Comparison of ENCODE assay signal across 8 mouse cellular contexts in genomic region chr10:121476968-121477337, GRCm38 (mm10). TPM values are rescaled to one million over a fixed set of nuclear protein-coding genes. Genes with fewer than 3 reads are reported as not detected.
DNase-seq lines count a peak whose midpoint lies in the region; ATAC-seq and TF ChIP-seq lines count a peak whose summit lies in the region.

No protein-coding gene starts in this region.

- H3K4me1 ChIP-seq in kidney, postnatal 0 days (replicated peaks; ENCODE audit: insufficient read depth, low read length) = peaks cover 18% of the 10 kb centered on the region; the same call in 1 of the 2 replicates
- H3K4me1 ChIP-seq in embryonic facial prominence, embryonic 10.5 days = peaks cover 57% of the 10 kb centered on the region
- H3K4me1 ChIP-seq in hindbrain, postnatal 0 days (ENCODE audit: insufficient read depth, low read length) = peaks cover under 1% of the 10 kb centered on the region
- no peaks in the 10 kb centered on the region; the same call in 1 of the 2 replicates for H3K4me1 ChIP-seq in midbrain, postnatal 0 days (ENCODE audit: insufficient read depth, low read length)

- no peaks in the 10 kb centered on the region for H3K36me3 ChIP-seq in kidney, postnatal 0 days (ENCODE audit: insufficient read depth, low read length)
- no peaks in the 10 kb centered on the region for H3K36me3 ChIP-seq in embryonic facial prominence, embryonic 10.5 days (replicated peaks)
- no peaks in the 10 kb centered on the region for H3K36me3 ChIP-seq in hindbrain, postnatal 0 days (ENCODE audit: insufficient read depth, low read length)
- H3K36me3 ChIP-seq in midbrain, postnatal 0 days (ENCODE audit: insufficient read depth, low read length) = no peaks in the 10 kb centered on the region

- H3K4me2 ChIP-seq in kidney, postnatal 0 days (ENCODE audit: low read length) = peak overlapping the region; percentile 80
- peak overlapping the region; percentile 91 for H3K4me2 ChIP-seq in hindbrain, postnatal 0 days (ENCODE audit: low read depth, low read length)
- H3K4me2 ChIP-seq in midbrain, postnatal 0 days (ENCODE audit: low read depth, low read length, poor library complexity, severe bottlenecking) = peak overlapping the region; percentile 93; the same call in 1 of the 2 replicates

- 21% methylated on average over 8 of the region's 8 CpGs for WGBS in kidney, postnatal 0 days
- WGBS in embryonic facial prominence, embryonic 10.5 days = 11% methylated on average over 8 of the region's 8 CpGs
- 10% methylated on average over 8 of the region's 8 CpGs for WGBS in hindbrain, postnatal 0 days
- WGBS in midbrain, postnatal 0 days = 10% methylated on average over 8 of the region's 8 CpGs

- TF ChIP-seq CTCF in kidney, postnatal 0 days (IDR thresholded peaks at IDR 0.05; ENCODE audit: low read depth) = no peak
- TF ChIP-seq CTCF in hindbrain, postnatal 0 days (IDR thresholded peaks at IDR 0.05; ENCODE audit: low read depth) = no peak
- TF ChIP-seq CTCF in midbrain, postnatal 0 days (IDR thresholded peaks at IDR 0.05) = no peak

- DNase-seq in kidney, postnatal 0 days (ENCODE audit: low spot score) = no peak
- no peak for DNase-seq in kidney, postnatal 25 days
- DNase-seq in embryonic facial prominence, embryonic 10.5 days (ENCODE audit: low spot score) = no peak
- DNase-seq in hindbrain, postnatal 0 days (ENCODE audit: low spot score) = no peak
- no peak for DNase-seq in midbrain, postnatal 0 days (ENCODE audit: low spot score)
- DNase-seq in adrenal gland, adult 8-10 months = no peak
- no peak for DNase-seq in right cerebral cortex, postnatal 10 days (ENCODE audit: low spot score in 2 of 2)
- DNase-seq in layer of hippocampus, adult 18-20 months (ENCODE audit: low spot score in 2 of 2) = no peak

- no peak for ATAC-seq in kidney, postnatal 0 days (replicated peaks; ENCODE audit: low FRiP score, low read depth)
- ATAC-seq in hindbrain, postnatal 0 days = no peak
- ATAC-seq in midbrain, postnatal 0 days (ENCODE audit: low FRiP score) = no peak

- H3K27me3 ChIP-seq in kidney, postnatal 0 days (ENCODE audit: insufficient read depth, low read length) = no peaks in the 10 kb centered on the region
- 0 out of 2 replicates have a peak, but pooled peaks cover 10% of the 10 kb centered on the region for H3K27me3 ChIP-seq in embryonic facial prominence, embryonic 10.5 days (replicated peaks; ENCODE audit: low read depth, poor library complexity, severe bottlenecking)
- H3K27me3 ChIP-seq in hindbrain, postnatal 0 days (ENCODE audit: insufficient read depth, low read length) = no peaks in the 10 kb centered on the region
- peaks cover 4% of the 10 kb centered on the region; the same call in 1 of the 2 replicates for H3K27me3 ChIP-seq in midbrain, postnatal 0 days (ENCODE audit: insufficient read depth, low read length)

- H3K4me3 ChIP-seq in kidney, postnatal 0 days (replicated peaks; ENCODE audit: low read depth, low read length) = peak overlapping the region; percentile 65
- H3K4me3 ChIP-seq in embryonic facial prominence, embryonic 10.5 days = peak overlapping the region; percentile 89
- peak overlapping the region; percentile 76 for H3K4me3 ChIP-seq in hindbrain, postnatal 0 days (ENCODE audit: low read length)
- no peak overlapping the region for H3K4me3 ChIP-seq in midbrain, postnatal 0 days (ENCODE audit: low read depth, low read length)

- no peak overlapping the region for H3K9ac ChIP-seq in kidney, postnatal 0 days (ENCODE audit: low read depth, low read length)
- no peak overlapping the region for H3K9ac ChIP-seq in hindbrain, postnatal 0 days (replicated peaks; ENCODE audit: low read length)
- H3K9ac ChIP-seq in midbrain, postnatal 0 days (replicated peaks; ENCODE audit: low read length, poor library complexity, severe bottlenecking) = no peak overlapping the region

- peak overlapping the region; percentile 78 for H3K27ac ChIP-seq in kidney, postnatal 0 days
- peak overlapping the region; percentile 94 for H3K27ac ChIP-seq in embryonic facial prominence, embryonic 10.5 days (replicated peaks)
- peak overlapping the region; percentile 12; the same call in 1 of the 2 replicates for H3K27ac ChIP-seq in hindbrain, postnatal 0 days
- H3K27ac ChIP-seq in midbrain, postnatal 0 days (ENCODE audit: low read depth, low read length) = no peak overlapping the region

- H3K9me3 ChIP-seq in kidney, postnatal 0 days (replicated peaks; ENCODE audit: low read length) = no peaks in the 10 kb centered on the region
- H3K9me3 ChIP-seq in embryonic facial prominence, embryonic 10.5 days = no peaks in the 10 kb centered on the region
- H3K9me3 ChIP-seq in hindbrain, postnatal 0 days (ENCODE audit: low read length) = no peaks in the 10 kb centered on the region
- no peaks in the 10 kb centered on the region for H3K9me3 ChIP-seq in midbrain, postnatal 0 days (ENCODE audit: low read length)

RNA-seq across cellular contexts. Expression of gene Rassf3, which starts 0.8 kb away (rescaled TPM):
- polyA plus RNA-seq in kidney, postnatal 0 days (2015; fragmentation: Nextera tagmentation; extraction: Ambion mirVana) = 11.9 and 12.5 TPM in 2 replicates
- polyA plus RNA-seq in embryonic facial prominence, embryonic 10.5 days (2016; fragmentation: Nextera tagmentation; extraction: Ambion mirVana) = 15.8 and 19.4 TPM in 2 replicates
- total RNA-seq in hindbrain, postnatal 0 days (2014; rRNA removed) = 7.4 and 11.1 TPM in 2 replicates
- polyA plus RNA-seq in hindbrain, postnatal 0 days (2015; fragmentation: Nextera tagmentation; extraction: Ambion mirVana) = 5.7 and 6.0 TPM in 2 replicates
- 5.8 and 6.0 TPM in 2 replicates for total RNA-seq in midbrain, postnatal 0 days (2014; rRNA removed)
- 3.0 and 3.4 TPM in 2 replicates for polyA plus RNA-seq in midbrain, postnatal 0 days (2015; fragmentation: Nextera tagmentation; extraction: Ambion mirVana)
- 10 to 100 TPM; 36.3 to 54.6 (median 44.0) TPM for total RNA-seq in adrenal gland, adult 8-10 months (2022)
- 1 to 10 TPM; 9.6 to 9.8 TPM for total RNA-seq in layer of hippocampus, adult 18-20 months (2021)
